33 mouse cellular contexts compared by ENCODE assay signal in genomic region chr4:117669874-117670273, GRCm38 (mm10). TPM values are rescaled to one million over a fixed set of nuclear protein-coding genes. Genes with fewer than 3 reads are reported as not detected.
DNase-seq lines count a peak whose midpoint lies in the region; ATAC-seq and TF ChIP-seq lines count a peak whose summit lies in the region.
"Had no signal": no experiment of that assay in that cellular context is flagged by ENCODE, and none has a peak within 500 bp of the region (broad histone marks: within the 10 kb centered on the region; RNA-seq: fewer than 3 reads in every experiment).

No protein-coding gene starts in this region.

- no peaks in the 10 kb centered on the region for H3K9me3 ChIP-seq in forebrain, postnatal 0 days (ENCODE audit: low read length)
- no peaks in the 10 kb centered on the region for H3K9me3 ChIP-seq in forebrain, embryonic 15.5 days
- no peaks in the 10 kb centered on the region for H3K9me3 ChIP-seq in midbrain, postnatal 0 days (ENCODE audit: low read length)
- no peaks in the 10 kb centered on the region for H3K9me3 ChIP-seq in midbrain, embryonic 15.5 days
- H3K9me3 ChIP-seq: embryonic facial prominence, embryonic 10.5 days; embryonic facial prominence, embryonic 13.5 days; forebrain, embryonic 12.5 days; heart, embryonic 12.5 days; heart, embryonic 15.5 days; hindbrain, embryonic 12.5 days; hindbrain, embryonic 15.5 days; intestine, embryonic 15.5 days had no signal

- H3K27ac ChIP-seq in forebrain, postnatal 0 days (ENCODE audit: low read depth, low read length), result no peak overlapping the region
- H3K27ac ChIP-seq in forebrain, embryonic 15.5 days (replicated peaks), result no peak overlapping the region
- no peak overlapping the region for H3K27ac ChIP-seq in layer of hippocampus, adult 2 months
- H3K27ac ChIP-seq in midbrain, postnatal 0 days (ENCODE audit: low read depth, low read length), result no peak overlapping the region
- no peak overlapping the region for H3K27ac ChIP-seq in midbrain, embryonic 15.5 days
- H3K27ac ChIP-seq: embryonic facial prominence, embryonic 10.5 days; embryonic facial prominence, embryonic 13.5 days; forebrain, embryonic 12.5 days; gastrocnemius, adult 2 months; heart, embryonic 15.5 days; hindbrain, embryonic 15.5 days; intestine, embryonic 15.5 days had no signal

- 76% methylated on average over 7 of the region's 7 CpGs for WGBS in forebrain, postnatal 0 days
- 76% methylated on average over 7 of the region's 7 CpGs for WGBS in forebrain, embryonic 15.5 days
- WGBS in midbrain, postnatal 0 days, result 81% methylated on average over 7 of the region's 7 CpGs
- 80% methylated on average over 7 of the region's 7 CpGs for WGBS in midbrain, embryonic 15.5 days

- ATAC-seq in forebrain, postnatal 0 days, result no peak
- no peak for ATAC-seq in forebrain, embryonic 15.5 days (replicated peaks)
- no peak for ATAC-seq in midbrain, postnatal 0 days (ENCODE audit: low FRiP score)
- no peak for ATAC-seq in midbrain, embryonic 15.5 days (replicated peaks)
- ATAC-seq: CD4-positive, CD25-positive, alpha-beta regulatory T cell, adult 4 months; forebrain, embryonic 16.5 days; intestine, embryonic 15.5 days had no signal

- peaks cover 24% of the 10 kb centered on the region for H3K36me3 ChIP-seq in forebrain, postnatal 0 days (ENCODE audit: insufficient read depth)
- peaks cover 20% of the 10 kb centered on the region for H3K36me3 ChIP-seq in forebrain, embryonic 15.5 days
- H3K36me3 ChIP-seq in midbrain, postnatal 0 days (ENCODE audit: insufficient read depth, low read length), result peaks cover 24% of the 10 kb centered on the region
- peaks cover 18% of the 10 kb centered on the region for H3K36me3 ChIP-seq in midbrain, embryonic 15.5 days (replicated peaks)

- H3K4me1 ChIP-seq in forebrain, postnatal 0 days (ENCODE audit: insufficient read depth), result no peaks in the 10 kb centered on the region
- H3K4me1 ChIP-seq in forebrain, embryonic 15.5 days, result peaks cover 10% of the 10 kb centered on the region
- no peaks in the 10 kb centered on the region for H3K4me1 ChIP-seq in midbrain, postnatal 0 days (ENCODE audit: insufficient read depth, low read length)
- H3K4me1 ChIP-seq in midbrain, embryonic 15.5 days, result peaks cover 4% of the 10 kb centered on the region; the same call in 1 of the 2 replicates
- H3K4me1 ChIP-seq: embryonic facial prominence, embryonic 13.5 days; heart, embryonic 15.5 days; intestine, embryonic 15.5 days had no signal

- no peak overlapping the region for H3K4me2 ChIP-seq in forebrain, postnatal 0 days (ENCODE audit: low read depth)
- H3K4me2 ChIP-seq in forebrain, embryonic 15.5 days (replicated peaks), result no peak overlapping the region
- no peak overlapping the region for H3K4me2 ChIP-seq in midbrain, postnatal 0 days (ENCODE audit: low read depth, low read length, poor library complexity, severe bottlenecking)
- H3K4me2 ChIP-seq in midbrain, embryonic 15.5 days, result no peak overlapping the region
- H3K4me2 ChIP-seq: embryonic facial prominence, embryonic 13.5 days; forebrain, embryonic 12.5 days; heart, embryonic 12.5 days; heart, embryonic 15.5 days; hindbrain, embryonic 12.5 days; hindbrain, embryonic 15.5 days; intestine, embryonic 15.5 days had no signal

- TF ChIP-seq CTCF in forebrain, postnatal 0 days (IDR thresholded peaks at IDR 0.05; ENCODE audit: low read depth), result 0 out of 2 replicates have a peak, but pooled peaks have one; percentile 11
- TF ChIP-seq CTCF in layer of hippocampus, adult 2 months (conservative IDR thresholded peaks at IDR 0.05), result peak; percentile 37
- TF ChIP-seq CTCF in midbrain, postnatal 0 days (IDR thresholded peaks at IDR 0.05), result peak; percentile 41

- no peak for DNase-seq in forebrain, postnatal 0 days
- no peak for DNase-seq in layer of hippocampus, adult 2 months (ENCODE audit: low spot score in 2 of 2)
- no peak for DNase-seq in layer of hippocampus, adult 9-11 months
- DNase-seq in midbrain, postnatal 0 days (ENCODE audit: low spot score), result no peak
- DNase-seq: adrenal gland, adult 2 months; adrenal gland, postnatal 14 days; cerebellum, adult 11-12 months; cerebellum, adult 8-10 months; embryo, embryonic 11 days; gastrocnemius, adult 2 months; gastrocnemius, postnatal 14 days; heart, postnatal 14 days; heart, postnatal 4 days had no signal

- no peaks in the 10 kb centered on the region for H3K27me3 ChIP-seq in forebrain, postnatal 0 days (ENCODE audit: insufficient read depth, low read length)
- no peaks in the 10 kb centered on the region for H3K27me3 ChIP-seq in forebrain, embryonic 15.5 days
- H3K27me3 ChIP-seq in midbrain, postnatal 0 days (ENCODE audit: insufficient read depth, low read length), result no peaks in the 10 kb centered on the region
- no peaks in the 10 kb centered on the region for H3K27me3 ChIP-seq in midbrain, embryonic 15.5 days (replicated peaks)
- H3K27me3 ChIP-seq: embryonic facial prominence, embryonic 13.5 days; forebrain, embryonic 12.5 days; heart, embryonic 12.5 days; heart, embryonic 15.5 days; hindbrain, embryonic 12.5 days; hindbrain, embryonic 15.5 days; intestine, embryonic 15.5 days had no signal

- no peak overlapping the region for H3K4me3 ChIP-seq in forebrain, postnatal 0 days (ENCODE audit: low read depth, low read length)
- no peak overlapping the region for H3K4me3 ChIP-seq in forebrain, embryonic 15.5 days
- H3K4me3 ChIP-seq in layer of hippocampus, adult 2 months, result no peak overlapping the region
- H3K4me3 ChIP-seq in midbrain, postnatal 0 days (ENCODE audit: low read depth, low read length), result no peak overlapping the region
- no peak overlapping the region for H3K4me3 ChIP-seq in midbrain, embryonic 15.5 days
- H3K4me3 ChIP-seq: embryonic facial prominence, embryonic 10.5 days; embryonic facial prominence, embryonic 13.5 days; erythroblast, embryonic 14.5 days; forebrain, embryonic 12.5 days; gastrocnemius, adult 2 months; heart, embryonic 12.5 days; heart, embryonic 15.5 days; hindbrain, embryonic 12.5 days; hindbrain, embryonic 15.5 days; intestine, embryonic 15.5 days had no signal

- H3K9ac ChIP-seq in forebrain, postnatal 0 days, result no peak overlapping the region
- H3K9ac ChIP-seq in forebrain, embryonic 15.5 days (replicated peaks), result no peak overlapping the region
- no peak overlapping the region for H3K9ac ChIP-seq in midbrain, postnatal 0 days (replicated peaks; ENCODE audit: low read length, poor library complexity, severe bottlenecking)
- H3K9ac ChIP-seq in midbrain, embryonic 15.5 days, result no peak overlapping the region
- H3K9ac ChIP-seq: embryonic facial prominence, embryonic 13.5 days; forebrain, embryonic 12.5 days; heart, embryonic 12.5 days; heart, embryonic 15.5 days; hindbrain, embryonic 12.5 days; hindbrain, embryonic 15.5 days; intestine, embryonic 15.5 days had no signal

RNA-seq across cellular contexts. Expression of gene Dmap1, which starts 12.2 kb away (rescaled TPM):
- 75.0 and 88.4 TPM in 2 replicates for total RNA-seq in forebrain, postnatal 0 days (2014; rRNA removed)
- 80.4 and 84.7 TPM in 2 replicates for polyA plus RNA-seq in forebrain, postnatal 0 days (2015; fragmentation: Nextera tagmentation; extraction: Ambion mirVana)
- polyA plus RNA-seq in forebrain, embryonic 15.5 days (2015; fragmentation: Nextera tagmentation; extraction: Ambion mirVana), result 78.7 and 81.2 TPM in 2 replicates
- 10 to 100 TPM; 39.0 to 40.4 TPM for total RNA-seq in layer of hippocampus, adult 2 months (2021)
- 62.6 and 69.5 TPM in 2 replicates for total RNA-seq in midbrain, postnatal 0 days (2014; rRNA removed)
- polyA plus RNA-seq in midbrain, postnatal 0 days (2015; fragmentation: Nextera tagmentation; extraction: Ambion mirVana), result 89.7 and 95.1 TPM in 2 replicates
- polyA plus RNA-seq in midbrain, embryonic 15.5 days (2015; fragmentation: Nextera tagmentation; extraction: Ambion mirVana), result 82.5 and 84.8 TPM in 2 replicates

RNA-seq across cellular contexts. Expression of gene Gm12845, which starts 54.3 kb away (rescaled TPM):
- total RNA-seq in forebrain, postnatal 0 days (2014; rRNA removed), result not detected in 2 replicates
- not detected in 2 replicates for polyA plus RNA-seq in forebrain, postnatal 0 days (2015; fragmentation: Nextera tagmentation; extraction: Ambion mirVana)
- polyA plus RNA-seq in forebrain, embryonic 15.5 days (2015; fragmentation: Nextera tagmentation; extraction: Ambion mirVana), result not detected in 2 replicates
- not detected for total RNA-seq in layer of hippocampus, adult 2 months (2021)
- not detected in 2 replicates for total RNA-seq in midbrain, postnatal 0 days (2014; rRNA removed)
- polyA plus RNA-seq in midbrain, postnatal 0 days (2015; fragmentation: Nextera tagmentation; extraction: Ambion mirVana), result not detected in 2 replicates
- polyA plus RNA-seq in midbrain, embryonic 15.5 days (2015; fragmentation: Nextera tagmentation; extraction: Ambion mirVana), result not detected in 2 replicates
- total RNA-seq: adrenal gland, adult 2 months; adrenal gland, postnatal 14 days; adrenal gland, postnatal 4 days; gastrocnemius, adult 2 months; gastrocnemius, postnatal 14 days; gastrocnemius, postnatal 4 days; heart, adult 8-10 months; heart, postnatal 14 days; heart, postnatal 4 days; MEL had no signal
- polyA plus RNA-seq: adrenal gland, adult 2 months; C2C12; CD4-positive, CD25-positive, alpha-beta regulatory T cell, adult 4 months; cortical plate, adult 2 months; embryonic facial prominence, embryonic 10.5 days; embryonic facial prominence, embryonic 13.5 days; erythroblast, embryonic 14.5 days; forebrain, embryonic 12.5 days; forebrain, embryonic 16.5 days; frontal cortex, adult 2 months; heart, embryonic 12.5 days; heart, embryonic 15.5 days; hindbrain, embryonic 12.5 days; hindbrain, embryonic 15.5 days; intestine, embryonic 15.5 days had no signal
